ENCODE assay signal across 17 mouse cellular contexts in the genomic region with DNA sequence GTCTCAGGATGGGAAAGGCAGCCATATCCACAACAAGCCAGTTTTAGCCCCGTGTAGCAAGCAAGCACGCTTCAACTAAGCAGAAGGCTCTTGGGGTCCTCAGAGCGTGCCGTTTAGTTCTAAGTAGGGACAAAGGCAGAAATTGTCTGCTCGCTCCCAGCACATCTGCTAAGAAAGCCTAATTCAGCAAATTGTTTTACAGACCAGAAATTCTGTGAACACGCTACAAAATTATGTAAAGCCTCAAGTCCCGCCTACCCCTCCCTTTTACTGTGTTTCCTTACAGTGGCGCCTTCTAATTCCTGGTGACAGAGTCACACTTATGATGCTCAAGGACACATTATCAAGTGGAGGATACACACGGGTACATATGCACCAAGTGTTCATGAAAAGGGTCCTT.
"Had no signal": no experiment of that assay in that cellular context is flagged by ENCODE, and none has a peak within 500 bp of the region (broad histone marks: within the 10 kb centered on the region; RNA-seq: fewer than 3 reads in every experiment).

No protein-coding gene starts in this region.

- H3K4me3 ChIP-seq: kidney, embryonic 15.5 days; limb, embryonic 10.5 days; liver, embryonic 15.5 days; midbrain, embryonic 13.5 days; neural tube, embryonic 12.5 days had no signal

- H3K9ac ChIP-seq: kidney, embryonic 15.5 days; liver, embryonic 15.5 days; midbrain, embryonic 13.5 days; neural tube, embryonic 12.5 days had no signal

- ATAC-seq: lung, postnatal 0 days had no signal

- H3K9me3 ChIP-seq: kidney, embryonic 15.5 days; limb, embryonic 10.5 days; liver, embryonic 15.5 days; midbrain, embryonic 13.5 days; neural tube, embryonic 12.5 days had no signal

- H3K4me2 ChIP-seq: kidney, embryonic 15.5 days; liver, embryonic 11.5 days; liver, embryonic 15.5 days; midbrain, embryonic 13.5 days; neural tube, embryonic 12.5 days had no signal

- H3K27ac ChIP-seq: kidney, embryonic 15.5 days; limb, embryonic 10.5 days; liver, embryonic 15.5 days; midbrain, embryonic 13.5 days; neural tube, embryonic 12.5 days had no signal

- H3K4me1 ChIP-seq: liver, embryonic 15.5 days had no signal

- H3K27me3 ChIP-seq: kidney, embryonic 15.5 days; liver, embryonic 15.5 days; neural tube, embryonic 12.5 days had no signal

- DNase-seq: kidney, postnatal 14 days; layer of hippocampus, adult 9-11 months; layer of hippocampus, postnatal 36 days; lung, adult 2 months; lung, postnatal 36 days; retina, postnatal 1 day; right cerebral cortex, postnatal 4 days; spleen, adult 18-20 months; thymus, adult 18-20 months; thymus, postnatal 14 days had no signal

- H3K36me3 ChIP-seq: kidney, embryonic 15.5 days; limb, embryonic 10.5 days; liver, embryonic 15.5 days; midbrain, embryonic 13.5 days; neural tube, embryonic 12.5 days had no signal
